Mouse (Mus musculus) ES-E14 (cell line): Measurements from ENCODE around the gene Pagr1b. TPM values are rescaled to one million over a fixed set of nuclear protein-coding genes. Genes with fewer than 3 reads are reported as not detected.

ENCODE experiments used
- DNase-seq: peaks from one replicate; pipeline ENCODE4 v3.0.0-alpha.2; 2013; ENCODE audit warnings: low read depth, low spot score
- H3K27ac ChIP-seq: 2 replicates; pipeline ENCODE4 v1.5.1; 2012; ENCODE audit warnings: low read depth, mild to moderate bottlenecking, low read length, moderate library complexity, mixed read lengths; ENCODE audit not compliant: poor library complexity, insufficient read depth, severe bottlenecking
- H3K36me3 ChIP-seq: 2 replicates; pipeline ENCODE4 v1.6.1; 2012; ENCODE audit warnings: mild to moderate bottlenecking, low read length, moderate library complexity, mixed read lengths; ENCODE audit not compliant: control insufficient read depth, poor library complexity, insufficient read depth, severe bottlenecking
- H3K4me1 ChIP-seq, 2 experiments: fragments of 150-350 bp in 1 of 2; sonication (generic) in 1 of 2; 2 replicates each; pipeline ENCODE4 v1.6.1; 2012; ENCODE audit warnings: low read length in 2 of 2, mild to moderate bottlenecking in 1 of 2, mixed read lengths in 1 of 2; ENCODE audit not compliant: control insufficient read depth in 2 of 2, insufficient read depth in 2 of 2, poor library complexity in 1 of 2
- H3K4me3 ChIP-seq, 2 experiments: fragments of 150-350 bp in 1 of 2; sonication (generic) in 1 of 2; 2 replicates each; pipeline ENCODE4 v1.5.1; 2012; ENCODE audit warnings: low read length in 2 of 2, low read depth in 1 of 2, mild to moderate bottlenecking in 1 of 2, mixed read lengths in 1 of 2; ENCODE audit not compliant: insufficient read depth in 1 of 2, poor library complexity in 1 of 2, severe bottlenecking in 1 of 2
- H3K9ac ChIP-seq: 2 replicates; pipeline ENCODE4 v1.6.1; 2012; ENCODE audit warnings: low read depth, mild to moderate bottlenecking, low read length, mixed read lengths; ENCODE audit not compliant: poor library complexity, insufficient read depth, severe bottlenecking
- H3K9me3 ChIP-seq: fragments of 150-350 bp; sonication (generic); 2 replicates; pipeline ENCODE4 v1.6.1; 2012; ENCODE audit warnings: low read depth, mild to moderate bottlenecking, low read length; ENCODE audit not compliant: control insufficient read depth, insufficient read depth
- CHD2 ChIP-seq: IDR thresholded peaks from 2 replicates; pipeline ENCODE4 v1.6.1; 2014; ENCODE audit warnings: mild to moderate bottlenecking, low read depth, low read length, inconsistent platforms
- HCFC1 ChIP-seq: IDR thresholded peaks from 2 replicates; pipeline ENCODE4 v1.6.1; 2012; ENCODE audit warnings: low read length, inconsistent platforms, borderline replicate concordance; ENCODE audit not compliant: insufficient read depth
- MAFK ChIP-seq: IDR thresholded peaks from 2 replicates; pipeline ENCODE4 v1.6.1; 2014; ENCODE audit warnings: mild to moderate bottlenecking, low read depth, low read length, inconsistent platforms; ENCODE audit not compliant: insufficient read depth
- ZC3H11A ChIP-seq: IDR thresholded peaks from 2 replicates; pipeline ENCODE4 v1.6.1; 2012; ENCODE audit warnings: low read depth, mild to moderate bottlenecking, inconsistent platforms, low read length, borderline replicate concordance
- ZNF384 ChIP-seq: IDR thresholded peaks from 2 replicates; pipeline ENCODE4 v1.6.1; 2012; ENCODE audit warnings: low read depth, low read length, inconsistent platforms
- in situ Hi-C, 2 experiments: fragments of 600-800 bp; cut with MboI; formaldehyde crosslinking; loops; one replicate each; pipeline ENCODE4 v1.15.1; 2025; ENCODE audit warnings: low sequenced_read_pairs in 2 of 2, inconsistent platforms in 1 of 2; ENCODE audit not compliant: unreplicated experiment in 2 of 2
- total RNA-seq: library from RNA; depleted of rRNA; stranded (reverse); fragments of 300-350 nt; gene quantifications from 2 replicates; pipeline ENCODE4 v1.2.3, GENCODE M21; 2012; rRNA removed

The Pagr1b gene
- total RNA-seq, 1 experiment = 1.3 TPM

DNA sequence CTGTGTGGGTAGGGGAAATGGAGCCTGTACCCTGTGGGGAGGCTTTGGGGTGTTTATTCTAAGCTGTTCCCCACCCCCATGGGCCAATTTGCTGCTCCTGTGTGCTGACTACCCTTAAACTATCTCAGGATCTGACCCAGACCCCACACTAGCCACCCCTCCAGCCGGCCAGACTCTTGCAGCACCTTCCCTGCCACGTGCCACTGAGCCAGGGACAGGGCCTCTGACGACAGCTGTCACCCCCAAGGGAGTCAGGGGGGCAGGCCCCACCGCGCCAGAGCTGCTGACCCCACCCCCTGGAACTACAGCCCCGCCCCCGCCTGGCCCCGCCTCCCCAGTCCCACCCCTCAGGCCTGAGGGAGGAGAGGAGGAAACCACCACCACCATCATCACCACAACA lies 63.6 kb downstream of the Pagr1b start:
- Histone ChIP-seq H3K9ac (no peak overlapping the region), H3K4me1 (peaks cover 0 to 9% of the 10 kb centered on the region in 2 experiments; a peak in 1 of 4 replicates), H3K9me3 (no peaks in the 10 kb centered on the region), H3K36me3 (no peaks in the 10 kb centered on the region), H3K4me3 (no peak overlapping the region), H3K27ac (no peak overlapping the region)
- in situ Hi-C loops = no loop called here
- no peak for DNase-seq
- TF ChIP-seq CHD2 = no peak
- no peak for TF ChIP-seq ZNF384
- no peak for TF ChIP-seq HCFC1
- no peak for TF ChIP-seq ZC3H11A
- no peak for TF ChIP-seq MAFK

DNA sequence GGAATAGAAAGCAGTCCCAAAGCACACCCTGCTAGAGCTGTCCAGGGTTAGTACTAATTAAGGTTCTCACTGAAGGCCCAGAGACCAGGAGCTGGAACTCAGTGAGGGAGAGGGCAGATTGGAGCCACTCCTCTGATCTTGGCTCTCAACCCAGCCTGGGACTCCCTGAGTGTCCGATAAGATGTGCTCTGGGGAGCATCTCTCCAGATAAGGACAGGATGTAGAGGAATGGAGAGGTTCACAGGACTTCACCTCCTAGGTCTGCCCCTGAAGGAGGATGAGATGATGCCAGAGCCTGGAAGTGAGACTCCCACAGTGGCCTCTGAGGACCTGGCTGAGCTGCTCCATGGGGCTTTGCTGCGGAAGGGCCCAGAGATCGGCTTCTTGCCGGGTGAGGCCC lies 64.5 kb downstream of the Pagr1b start:
- TF ChIP-seq ZC3H11A = no peak
- in situ Hi-C loops = no loop called here
- no peak overlapping the region for H3K4me3 ChIP-seq
- peaks cover 0 to 9% of the 10 kb centered on the region in 2 experiments; a peak in 1 of 4 replicates for H3K4me1 ChIP-seq
- no peaks in the 10 kb centered on the region for H3K9me3 ChIP-seq
- no peak overlapping the region for H3K27ac ChIP-seq
- no peak for DNase-seq
- H3K36me3 ChIP-seq = no peaks in the 10 kb centered on the region
- no peak overlapping the region for H3K9ac ChIP-seq

Other genes with a start within 250 kb of the Pagr1b start
- gene Ypel3, start 239.5 kb downstream of the Pagr1b start, total RNA-seq = 19.4 and 20.8 TPM in 2 replicates
- 0.89 and 1.7 TPM in 2 replicates for gene Tbx6, start 235.0 kb downstream of the Pagr1b start, total RNA-seq
- 260 and 291 TPM in 2 replicates for gene Ppp4c, start 224.0 kb downstream of the Pagr1b start, total RNA-seq
- 1.9 and 2.5 TPM in 2 replicates for gene Fam57b, start 218.8 kb downstream of the Pagr1b start, total RNA-seq
- not detected in 2 replicates for gene 4930451I11Rik, start 184.8 kb downstream of the Pagr1b start, total RNA-seq
- gene Doc2a, start 169.1 kb downstream of the Pagr1b start, total RNA-seq = 5.5 and 7.7 TPM in 2 replicates
- gene Hirip3, start 154.5 kb downstream of the Pagr1b start, total RNA-seq = 99.7 and 111 TPM in 2 replicates
- gene Ino80e, start 154.1 kb downstream of the Pagr1b start, total RNA-seq = 68.7 and 78.7 TPM in 2 replicates
- 42.3 and 57.2 TPM in 2 replicates for gene Taok2, start 131.8 kb downstream of the Pagr1b start, total RNA-seq
- 14.7 and 25.6 TPM in 2 replicates for gene Tmem219, start 93.6 kb downstream of the Pagr1b start, total RNA-seq
- gene Kctd13, start 87.6 kb downstream of the Pagr1b start, total RNA-seq = 13.2 and 16.2 TPM in 2 replicates
- gene Asphd1, start 66.9 kb downstream of the Pagr1b start, total RNA-seq = 1.0 and 2.0 TPM in 2 replicates
- 0.80 and 2.0 TPM in 2 replicates for gene Sez6l2, start 65.9 kb downstream of the Pagr1b start, total RNA-seq
- 106 and 122 TPM in 2 replicates for gene Cdipt, start 40.6 kb downstream of the Pagr1b start, total RNA-seq
- gene Cdiptos, start 40.4 kb downstream of the Pagr1b start, total RNA-seq = 0.18 and 0.32 TPM in 2 replicates
- 49.2 and 56.0 TPM in 2 replicates for gene Mvp, start 1.9 kb downstream of the Pagr1b start, total RNA-seq
- 12.1 and 32.3 TPM in 2 replicates for gene Pagr1a, start 868 bp upstream of the Pagr1b start, total RNA-seq
- 23.4 and 38.4 TPM in 2 replicates for gene Gm42742, start 4.6 kb upstream of the Pagr1b start, total RNA-seq
- 0.36 and 0.85 TPM in 2 replicates for gene Prrt2, start 4.7 kb upstream of the Pagr1b start, total RNA-seq
- 134 and 164 TPM in 2 replicates for gene Maz, start 10.6 kb upstream of the Pagr1b start, total RNA-seq
- 97.4 and 117 TPM in 2 replicates for gene Kif22, start 26.0 kb upstream of the Pagr1b start, total RNA-seq
- not detected in 2 replicates for gene Zg16, start 70.8 kb upstream of the Pagr1b start, total RNA-seq
- gene AI467606, start 74.9 kb upstream of the Pagr1b start, total RNA-seq = 13.5 and 31.2 TPM in 2 replicates
- gene Qprt, start 105.7 kb upstream of the Pagr1b start, total RNA-seq = 5.6 and 7.1 TPM in 2 replicates
- gene Spn, start 121.3 kb upstream of the Pagr1b start, total RNA-seq = 30.2 and 67.4 TPM in 2 replicates
- 113 and 133 TPM in 2 replicates for gene Cd2bp2, start 179.6 kb upstream of the Pagr1b start, total RNA-seq
- gene Tbc1d10b, start 192.0 kb upstream of the Pagr1b start, total RNA-seq = 63.3 and 67.0 TPM in 2 replicates
- 322 and 498 TPM in 2 replicates for gene Mylpf, start 192.4 kb upstream of the Pagr1b start, total RNA-seq
- gene Zfp553, start 216.6 kb upstream of the Pagr1b start, total RNA-seq = 55.2 and 64.7 TPM in 2 replicates
- gene Sept1, start 216.6 kb upstream of the Pagr1b start, total RNA-seq = 85.8 and 128 TPM in 2 replicates
- 18.7 and 21.6 TPM in 2 replicates for gene Zfp771, start 227.8 kb upstream of the Pagr1b start, total RNA-seq
- gene Dctpp1, start 244.2 kb upstream of the Pagr1b start, total RNA-seq = 391 and 461 TPM in 2 replicates